Mouse (Mus musculus) ES-E14 (cell line): ENCODE measurements around the gene Olfr412. TPM values are rescaled to one million over a fixed set of nuclear protein-coding genes. Genes with fewer than 3 reads are reported as not detected.

ENCODE experiments used
- DNase-seq: peaks from one replicate; pipeline ENCODE4 v3.0.0-alpha.2; 2013; ENCODE audit warnings: low read depth, low spot score
- H3K27ac ChIP-seq: 2 replicates; pipeline ENCODE4 v1.5.1; 2012; ENCODE audit warnings: low read depth, mild to moderate bottlenecking, low read length, moderate library complexity, mixed read lengths; ENCODE audit not compliant: poor library complexity, insufficient read depth, severe bottlenecking
- H3K36me3 ChIP-seq: 2 replicates; pipeline ENCODE4 v1.6.1; 2012; ENCODE audit warnings: mild to moderate bottlenecking, low read length, moderate library complexity, mixed read lengths; ENCODE audit not compliant: control insufficient read depth, poor library complexity, insufficient read depth, severe bottlenecking
- H3K4me1 ChIP-seq, 2 experiments: fragments of 150-350 bp in 1 of 2; sonication (generic) in 1 of 2; 2 replicates each; pipeline ENCODE4 v1.6.1; 2012; ENCODE audit warnings: low read length in 2 of 2, mild to moderate bottlenecking in 1 of 2, mixed read lengths in 1 of 2; ENCODE audit not compliant: control insufficient read depth in 2 of 2, insufficient read depth in 2 of 2, poor library complexity in 1 of 2
- H3K4me3 ChIP-seq, 2 experiments: fragments of 150-350 bp in 1 of 2; sonication (generic) in 1 of 2; 2 replicates each; pipeline ENCODE4 v1.5.1; 2012; ENCODE audit warnings: low read length in 2 of 2, low read depth in 1 of 2, mild to moderate bottlenecking in 1 of 2, mixed read lengths in 1 of 2; ENCODE audit not compliant: insufficient read depth in 1 of 2, poor library complexity in 1 of 2, severe bottlenecking in 1 of 2
- H3K9ac ChIP-seq: 2 replicates; pipeline ENCODE4 v1.6.1; 2012; ENCODE audit warnings: low read depth, mild to moderate bottlenecking, low read length, mixed read lengths; ENCODE audit not compliant: poor library complexity, insufficient read depth, severe bottlenecking
- H3K9me3 ChIP-seq: fragments of 150-350 bp; sonication (generic); 2 replicates; pipeline ENCODE4 v1.6.1; 2012; ENCODE audit warnings: low read depth, mild to moderate bottlenecking, low read length; ENCODE audit not compliant: control insufficient read depth, insufficient read depth
- CHD2 ChIP-seq: IDR thresholded peaks from 2 replicates; pipeline ENCODE4 v1.6.1; 2014; ENCODE audit warnings: mild to moderate bottlenecking, low read depth, low read length, inconsistent platforms
- HCFC1 ChIP-seq: IDR thresholded peaks from 2 replicates; pipeline ENCODE4 v1.6.1; 2012; ENCODE audit warnings: low read length, inconsistent platforms, borderline replicate concordance; ENCODE audit not compliant: insufficient read depth
- MAFK ChIP-seq: IDR thresholded peaks from 2 replicates; pipeline ENCODE4 v1.6.1; 2014; ENCODE audit warnings: mild to moderate bottlenecking, low read depth, low read length, inconsistent platforms; ENCODE audit not compliant: insufficient read depth
- ZC3H11A ChIP-seq: IDR thresholded peaks from 2 replicates; pipeline ENCODE4 v1.6.1; 2012; ENCODE audit warnings: low read depth, mild to moderate bottlenecking, inconsistent platforms, low read length, borderline replicate concordance
- ZNF384 ChIP-seq: IDR thresholded peaks from 2 replicates; pipeline ENCODE4 v1.6.1; 2012; ENCODE audit warnings: low read depth, low read length, inconsistent platforms
- in situ Hi-C, 2 experiments: fragments of 600-800 bp; cut with MboI; formaldehyde crosslinking; loops; one replicate each; pipeline ENCODE4 v1.15.1; 2025; ENCODE audit warnings: low sequenced_read_pairs in 2 of 2, inconsistent platforms in 1 of 2; ENCODE audit not compliant: unreplicated experiment in 2 of 2
- total RNA-seq: library from RNA; depleted of rRNA; stranded (reverse); fragments of 300-350 nt; gene quantifications from 2 replicates; pipeline ENCODE4 v1.2.3, GENCODE M21; 2012

Gene Olfr412
- total RNA-seq, 1 experiment: not detected

GRCm38 (mm10) chr11:74371393-74372100 is 9.7 kb downstream of the Olfr412 start:
- in situ Hi-C loops: no loop called here
- H3K4me3 ChIP-seq: no peak overlapping the region
- no peaks in the 10 kb centered on the region for H3K4me1 ChIP-seq
- no peaks in the 10 kb centered on the region for H3K9me3 ChIP-seq
- DNase-seq: peak; percentile 81
- no peak overlapping the region for H3K9ac ChIP-seq
- TF ChIP-seq HCFC1 (no peak), ZC3H11A (peak; percentile 99)
- no peaks in the 10 kb centered on the region for H3K36me3 ChIP-seq
- H3K27ac ChIP-seq: no peak overlapping the region

GRCm38 (mm10) chr11:74376847-74377246 is 15.0 kb downstream of the Olfr412 start:
- Histone ChIP-seq H3K9me3 (no peaks in the 10 kb centered on the region), H3K4me1 (no peaks in the 10 kb centered on the region), H3K27ac (no peak overlapping the region), H3K9ac (no peak overlapping the region), H3K4me3 (no peak overlapping the region), H3K36me3 (no peaks in the 10 kb centered on the region)
- in situ Hi-C loops: loop anchor here in 1 of 2 experiments (25.0 kb wide), 1 partner anchor 160 kb away; no protein-coding TSS in a partner anchor
- TF ChIP-seq ZNF384: no peak
- TF ChIP-seq ZC3H11A: peak; percentile 97
- peak; percentile 49 for DNase-seq

GRCm38 (mm10) chr11:74379166-74379873 is 17.5 kb downstream of the Olfr412 start:
- in situ Hi-C loops: loop anchor here in 1 of 2 experiments (25.0 kb wide), 1 partner anchor 158 kb away; no protein-coding TSS in a partner anchor
- no peak overlapping the region for H3K27ac ChIP-seq
- H3K36me3 ChIP-seq: no peaks in the 10 kb centered on the region
- TF ChIP-seq ZNF384 (no peak), ZC3H11A (no peak), CHD2 (no peak), MAFK (no peak), HCFC1 (no peak)
- no peak overlapping the region for H3K4me3 ChIP-seq
- H3K9me3 ChIP-seq: no peaks in the 10 kb centered on the region
- H3K4me1 ChIP-seq: no peaks in the 10 kb centered on the region
- H3K9ac ChIP-seq: no peak overlapping the region
- DNase-seq: no peak

GRCm38 (mm10) chr11:74385674-74386073 is 23.8 kb downstream of the Olfr412 start:
- in situ Hi-C loops: loop anchor here in 1 of 2 experiments (25.0 kb wide), 1 partner anchor 152 kb away; no protein-coding TSS in a partner anchor
- Histone ChIP-seq H3K27ac (no peak overlapping the region), H3K9ac (no peak overlapping the region), H3K9me3 (no peaks in the 10 kb centered on the region), H3K4me1 (no peaks in the 10 kb centered on the region), H3K4me3 (no peak overlapping the region), H3K36me3 (no peaks in the 10 kb centered on the region)
- TF ChIP-seq CHD2 (no peak), ZNF384 (no peak), HCFC1 (no peak), MAFK (no peak), ZC3H11A (no peak)
- no peak for DNase-seq
